Mouse (Mus musculus) heart, embryonic 10.5 days (tissue): ENCODE data around the gene Rpl14. TPM values are rescaled to one million over a fixed set of nuclear protein-coding genes. Genes with fewer than 3 reads are reported as not detected.

Experiments used
- DNase-seq: peaks from one replicate; pipeline ENCODE4 v3.0.0-alpha.2; 2017; ENCODE audit warnings: low spot score
- H3K27ac ChIP-seq: fragments of 300-500 bp; sonication (generic); 2 replicates; pipeline ENCODE4 v1.5.1; 2016; ENCODE audit warnings: mild to moderate bottlenecking
- H3K27me3 ChIP-seq: fragments of 300-500 bp; sonication (generic); 2 replicates; pipeline ENCODE4 v1.6.1; 2016; ENCODE audit warnings: mild to moderate bottlenecking; ENCODE audit not compliant: poor library complexity, insufficient read depth, severe bottlenecking
- H3K36me3 ChIP-seq: fragments of 300-500 bp; sonication (generic); 2 replicates; pipeline ENCODE4 v1.6.1; 2016; ENCODE audit warnings: mild to moderate bottlenecking, moderate library complexity
- H3K4me1 ChIP-seq: fragments of 300-500 bp; sonication (generic); 2 replicates; pipeline ENCODE4 v1.6.1; 2016; ENCODE audit warnings: mild to moderate bottlenecking
- H3K4me3 ChIP-seq: fragments of 300-500 bp; sonication (generic); 2 replicates; pipeline ENCODE4 v1.5.1; 2016; ENCODE audit warnings: mild to moderate bottlenecking, moderate library complexity
- H3K9me3 ChIP-seq: fragments of 300-500 bp; sonication (generic); 2 replicates; pipeline ENCODE4 v1.6.1; 2016; ENCODE audit warnings: mild to moderate bottlenecking, moderate library complexity
- WGBS: fragments of 180-500 bp; shearing (Covaris S2); methylation state at CpG from one replicate; pipeline ENCODE4 v1.1.7; 2016; 5-methylcytosine and 5-hydroxymethylcytosine counted together
- polyA plus RNA-seq: library from polyadenylated mRNA; unstranded; fragments of >200 nt; fragmentation: Nextera tagmentation; extraction: Ambion mirVana; gene quantifications from 2 replicates; pipeline ENCODE4 v1.2.1, GENCODE M21; 2016

The Rpl14 gene
- polyA plus RNA-seq, 1 experiment from 2014 or later: 638 TPM

DNA sequence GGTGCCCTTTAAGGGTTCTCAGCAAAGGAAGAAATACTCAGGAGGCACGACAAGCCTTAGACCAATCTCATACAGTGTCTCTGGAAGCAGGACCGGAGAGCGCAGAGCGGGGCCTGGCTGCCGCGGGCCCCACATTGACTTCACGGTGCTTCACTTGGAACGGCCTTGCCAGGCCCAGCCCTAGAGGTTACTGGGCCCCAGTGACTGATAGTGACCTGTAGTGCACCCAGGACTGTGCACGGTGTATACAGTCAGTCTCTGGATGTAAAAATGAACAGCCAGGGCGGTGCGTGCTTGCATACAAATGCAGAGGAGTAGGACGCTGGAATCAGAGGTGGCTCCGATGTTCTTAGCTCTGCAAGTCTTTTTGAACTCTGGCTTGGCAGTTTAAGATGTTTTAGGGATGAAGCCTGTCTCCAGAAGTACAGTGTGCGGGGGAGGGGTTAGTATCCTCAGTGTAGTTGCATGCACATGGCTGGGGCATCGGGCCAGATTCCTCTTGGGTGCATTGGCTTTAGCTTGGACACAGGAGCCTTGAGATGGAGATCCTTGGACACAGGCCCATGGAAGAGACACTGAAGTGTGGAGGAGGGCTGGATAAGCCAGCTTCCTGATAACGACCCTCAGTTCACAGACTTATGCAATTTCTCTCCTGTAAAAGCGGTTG is 31.1 kb downstream of the Rpl14 start:
- Histone ChIP-seq H3K27me3 (no peaks in the 10 kb centered on the region), H3K9me3 (peaks cover under 1% of the 10 kb centered on the region; the same call in 1 of the 2 replicates), H3K27ac (peak overlapping the region; percentile 69; the same call in 1 of the 2 replicates), H3K4me1 (peaks cover 28% of the 10 kb centered on the region), H3K4me3 (peak overlapping the region; percentile 40; the same call in 1 of the 2 replicates), H3K36me3 (no peaks in the 10 kb centered on the region)
- DNase-seq: no peak
- 52% methylated on average over 17 of the region's 17 CpGs for WGBS

- peaks cover 7% of the 10 kb centered on the region; the same call in 1 of the 2 replicates for H3K9me3 ChIP-seq
- no peaks in the 10 kb centered on the region for H3K27me3 ChIP-seq
- H3K4me3 ChIP-seq: peak overlapping the region; percentile 40
- peaks cover 28% of the 10 kb centered on the region for H3K4me1 ChIP-seq
- 0 out of 2 replicates have a peak, but pooled peaks cover 3% of the 10 kb centered on the region for H3K36me3 ChIP-seq
- 4% methylated on average over 23 of the region's 23 CpGs for WGBS
- H3K27ac ChIP-seq: peak overlapping the region; percentile 69
- DNase-seq: peak; percentile 93
Observed at GRCm38 (mm10) chr9:120602839-120603511, 31.7 kb downstream of the Rpl14 start.

- peak overlapping the region; percentile 69; the same call in 1 of the 2 replicates for H3K27ac ChIP-seq
- no peaks in the 10 kb centered on the region for H3K27me3 ChIP-seq
- H3K4me3 ChIP-seq: peak overlapping the region; percentile 40
- peaks cover 28% of the 10 kb centered on the region for H3K4me1 ChIP-seq
- H3K9me3 ChIP-seq: peaks cover 9% of the 10 kb centered on the region; the same call in 1 of the 2 replicates
- DNase-seq: no peak
- 0 out of 2 replicates have a peak, but pooled peaks cover 3% of the 10 kb centered on the region for H3K36me3 ChIP-seq
- 19% methylated on average over 10 of the region's 10 CpGs for WGBS
Observed at GRCm38 (mm10) chr9:120603512-120603908, 32.3 kb downstream of the Rpl14 start.

DNA sequence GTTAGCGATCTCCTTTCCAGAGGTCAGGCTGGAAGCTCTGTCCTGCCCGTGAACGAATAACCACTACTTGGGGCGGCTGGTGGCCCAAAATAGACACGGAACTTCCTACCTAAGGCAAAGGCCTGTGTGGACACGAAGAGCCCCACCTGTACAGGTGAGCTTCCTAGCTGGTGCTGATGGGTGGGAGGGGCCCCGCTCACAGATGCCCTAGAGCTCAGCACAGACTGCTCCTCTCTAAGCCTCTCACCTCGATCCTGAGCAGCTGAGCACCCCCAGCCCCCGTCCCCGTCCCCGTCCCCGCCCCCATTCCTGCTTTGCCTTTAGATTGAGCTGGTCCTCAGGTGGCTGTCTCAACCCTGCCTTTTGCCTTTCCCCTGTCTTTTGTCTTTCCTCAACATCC is 32.7 kb downstream of the Rpl14 start:
- no peak for DNase-seq
- WGBS: 22% methylated on average over 12 of the region's 12 CpGs
- Histone ChIP-seq H3K27me3 (no peaks in the 10 kb centered on the region), H3K36me3 (0 out of 2 replicates have a peak, but pooled peaks cover 3% of the 10 kb centered on the region), H3K27ac (peak overlapping the region; percentile 69; the same call in 1 of the 2 replicates), H3K4me3 (peak overlapping the region; percentile 40; the same call in 1 of the 2 replicates), H3K9me3 (peaks cover 9% of the 10 kb centered on the region; the same call in 1 of the 2 replicates), H3K4me1 (peaks cover 28% of the 10 kb centered on the region)

GRCm38 (mm10) chr9:120611055-120611454 is 39.8 kb downstream of the Rpl14 start:
- DNase-seq: no peak
- Histone ChIP-seq H3K36me3 (0 out of 2 replicates have a peak, but pooled peaks cover 3% of the 10 kb centered on the region), H3K4me3 (no peak overlapping the region), H3K4me1 (no peaks in the 10 kb centered on the region), H3K27me3 (no peaks in the 10 kb centered on the region), H3K9me3 (peaks cover 9% of the 10 kb centered on the region; the same call in 1 of the 2 replicates), H3K27ac (no peak overlapping the region)

DNA sequence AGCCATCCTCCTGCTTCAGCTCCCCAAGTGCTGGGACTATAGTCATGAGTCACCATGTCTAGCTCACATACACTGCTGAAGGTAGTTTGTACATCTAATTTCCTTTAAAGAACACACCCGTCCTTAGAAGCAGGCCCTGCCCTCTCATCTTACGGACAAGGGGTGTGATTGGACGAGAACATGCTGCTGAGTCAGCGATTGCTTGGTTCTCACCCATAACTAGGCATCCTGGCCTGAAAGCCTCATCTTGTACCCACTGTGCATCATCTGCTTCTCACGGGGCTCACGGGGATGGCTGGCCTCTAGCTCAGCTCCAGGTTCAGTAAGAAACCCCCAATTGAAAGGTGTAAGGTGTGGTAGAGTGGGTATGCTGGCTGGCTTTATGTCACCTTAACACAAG is 42.8 kb downstream of the Rpl14 start:
- no peak overlapping the region for H3K27ac ChIP-seq
- H3K4me1 ChIP-seq: peaks cover 1% of the 10 kb centered on the region; the same call in 1 of the 2 replicates
- H3K36me3 ChIP-seq: no peaks in the 10 kb centered on the region
- DNase-seq: no peak
- H3K9me3 ChIP-seq: no peaks in the 10 kb centered on the region
- H3K27me3 ChIP-seq: no peaks in the 10 kb centered on the region
- no peak overlapping the region for H3K4me3 ChIP-seq
- 89% methylated on average over 6 of the region's 6 CpGs for WGBS

DNA sequence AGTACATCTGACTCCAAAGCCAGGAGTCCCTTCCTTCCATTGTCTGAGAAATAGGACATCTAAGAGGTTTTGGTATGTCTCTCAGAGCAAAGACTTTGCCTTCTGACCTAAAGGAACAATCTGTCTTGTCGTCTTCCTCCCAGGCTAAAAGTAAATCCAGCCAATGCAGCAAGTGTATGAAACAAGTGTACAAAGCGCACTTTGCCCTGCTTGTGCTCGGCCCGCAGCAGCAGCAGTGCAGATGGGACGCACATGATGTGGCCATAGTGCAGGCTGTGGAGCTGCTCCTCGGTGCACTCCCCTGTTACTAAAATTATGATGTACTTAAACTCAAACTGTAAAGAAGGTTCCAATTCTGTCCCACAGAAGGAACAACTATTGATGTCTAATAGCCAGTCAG is 46.9 kb downstream of the Rpl14 start:
- no peak for DNase-seq
- H3K9me3 ChIP-seq: 0 out of 2 replicates have a peak, but pooled peaks cover 5% of the 10 kb centered on the region
- H3K4me1 ChIP-seq: peaks cover 15% of the 10 kb centered on the region
- WGBS: 82% methylated on average over 6 of the region's 6 CpGs
- H3K27me3 ChIP-seq: peaks cover 17% of the 10 kb centered on the region
- H3K36me3 ChIP-seq: no peaks in the 10 kb centered on the region
- no peak overlapping the region for H3K27ac ChIP-seq
- H3K4me3 ChIP-seq: no peak overlapping the region

GRCm38 (mm10) chr9:120619347-120619708 is 48.1 kb downstream of the Rpl14 start:
- no peak for DNase-seq
- Histone ChIP-seq H3K4me3 (peak overlapping the region; percentile 57), H3K4me1 (peaks cover 15% of the 10 kb centered on the region), H3K27ac (peak overlapping the region; percentile 30), H3K9me3 (0 out of 2 replicates have a peak, but pooled peaks cover 5% of the 10 kb centered on the region), H3K27me3 (peaks cover 17% of the 10 kb centered on the region), H3K36me3 (no peaks in the 10 kb centered on the region)
- WGBS: 7% methylated on average over 10 of the region's 10 CpGs

GRCm38 (mm10) chr9:120619709-120620408 is 48.6 kb downstream of the Rpl14 start:
- H3K4me3 ChIP-seq: peak overlapping the region; percentile 57
- peaks cover 15% of the 10 kb centered on the region for H3K4me1 ChIP-seq
- no peak for DNase-seq
- H3K27ac ChIP-seq: peak overlapping the region; percentile 30
- 4% methylated on average over 26 of the region's 26 CpGs for WGBS
- peaks cover 17% of the 10 kb centered on the region for H3K27me3 ChIP-seq
- H3K9me3 ChIP-seq: peaks cover 5% of the 10 kb centered on the region; the same call in 1 of the 2 replicates
- H3K36me3 ChIP-seq: no peaks in the 10 kb centered on the region

GRCm38 (mm10) chr9:120620409-120620745 is 49.1 kb downstream of the Rpl14 start:
- no peak overlapping the region for H3K27ac ChIP-seq
- DNase-seq: no peak
- WGBS: 23% methylated on average over 4 of the region's 4 CpGs
- H3K4me3 ChIP-seq: no peak overlapping the region
- peaks cover 17% of the 10 kb centered on the region for H3K27me3 ChIP-seq
- H3K4me1 ChIP-seq: peaks cover 15% of the 10 kb centered on the region
- peaks cover 8% of the 10 kb centered on the region; the same call in 1 of the 2 replicates for H3K9me3 ChIP-seq
- no peaks in the 10 kb centered on the region for H3K36me3 ChIP-seq
